Mouse (Mus musculus) midbrain, embryonic 11.5 days (tissue): ENCODE measurements around the gene Mgll. TPM values are rescaled to one million over a fixed set of nuclear protein-coding genes. Genes with fewer than 3 reads are reported as not detected.

Experiments
- ATAC-seq: fragments of 200-750 bp; cut with Nextera tagmentation; 2 replicates; pipeline ENCODE4 v1.8.0; 2017; ENCODE audit warnings: moderate TSS enrichment, moderate library complexity; ENCODE audit not compliant: low FRiP score
- DNase-seq: peaks from one replicate; pipeline ENCODE4 v3.0.0; 2015; ENCODE audit warnings: low spot score; ENCODE audit errors: missing footprints
- H3K27ac ChIP-seq: fragments of 300-500 bp; sonication (generic); 2 replicates; pipeline ENCODE4 v1.5.1; 2014; ENCODE audit warnings: low read depth, low read length
- H3K27me3 ChIP-seq: fragments of 300-500 bp; sonication (generic); 2 replicates; pipeline ENCODE4 v1.6.1; 2014; ENCODE audit warnings: mild to moderate bottlenecking, low read length, moderate library complexity, mixed read lengths; ENCODE audit not compliant: control insufficient read depth, insufficient read depth
- H3K36me3 ChIP-seq: fragments of 300-500 bp; sonication (generic); 2 replicates; pipeline ENCODE4 v1.6.1; 2014; ENCODE audit warnings: mild to moderate bottlenecking, low read length, moderate library complexity, mixed read lengths; ENCODE audit not compliant: control insufficient read depth, insufficient read depth
- H3K4me1 ChIP-seq: fragments of 300-500 bp; sonication (generic); 2 replicates; pipeline ENCODE4 v1.6.1; 2014; ENCODE audit warnings: low read length; ENCODE audit not compliant: control insufficient read depth, insufficient read depth
- H3K4me2 ChIP-seq: fragments of 300-500 bp; sonication (generic); 2 replicates; pipeline ENCODE4 v1.6.1; 2014; ENCODE audit warnings: mild to moderate bottlenecking, moderate library complexity
- H3K4me3 ChIP-seq: fragments of 300-500 bp; sonication (generic); 2 replicates; pipeline ENCODE4 v1.5.1; 2014; ENCODE audit warnings: low read depth, low read length
- H3K9ac ChIP-seq: fragments of 300-500 bp; sonication (generic); 2 replicates; pipeline ENCODE4 v1.6.1; 2014; ENCODE audit warnings: low read length
- H3K9me3 ChIP-seq: fragments of 300-500 bp; sonication (generic); 2 replicates; pipeline ENCODE4 v1.6.1; 2016; ENCODE audit warnings: low read length; ENCODE audit not compliant: control insufficient read depth
- WGBS: fragments of 180-500 bp; shearing (Covaris S2); extraction: QIAGEN DNeasy Blood & Tissue Kit; methylation state at CpG from one replicate; pipeline ENCODE4 v1.1.7; 2014; 5-methylcytosine and 5-hydroxymethylcytosine counted together
- polyA plus RNA-seq: library from polyadenylated mRNA; unstranded; fragments of >200 nt; fragmentation: Nextera tagmentation; extraction: Ambion mirVana; gene quantifications from 2 replicates; pipeline ENCODE4 v1.2.1, GENCODE M21; 2014

Mgll gene
- polyA plus RNA-seq, 1 experiment from 2014 or later = 1.7 TPM

DNA sequence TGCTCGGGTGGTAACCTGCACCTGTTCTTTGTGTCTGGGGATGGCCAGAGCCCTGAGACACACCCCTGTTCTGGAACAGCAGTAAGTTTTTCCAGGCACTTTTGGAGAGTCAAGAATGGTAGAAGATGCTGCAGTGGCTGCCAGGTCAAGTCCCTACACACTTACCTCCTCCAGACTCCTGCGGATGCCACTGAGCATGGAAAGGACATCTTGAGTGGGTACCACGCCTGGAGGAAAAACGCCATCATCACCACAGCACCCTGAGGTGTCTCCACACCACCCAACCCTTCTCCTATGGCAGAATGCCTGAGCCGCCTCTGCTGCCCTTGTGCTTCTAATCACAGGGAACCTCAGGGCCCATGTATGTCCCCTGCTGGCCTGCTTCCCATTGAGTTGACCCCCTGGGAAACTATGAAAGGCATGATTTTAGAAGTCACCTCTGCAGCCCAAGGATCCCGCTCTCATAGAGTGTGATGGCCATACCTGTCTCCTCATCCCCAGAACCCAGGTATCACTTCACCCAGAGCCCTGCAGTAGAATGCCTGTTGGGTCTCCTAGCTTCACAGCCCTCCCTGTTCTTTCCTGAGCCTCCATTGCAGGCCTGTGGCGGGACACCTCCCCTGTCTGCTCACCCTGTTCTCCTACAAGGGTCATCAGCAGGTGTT lies 120.8 kb downstream of the Mgll start:
- H3K4me1 ChIP-seq = peaks cover 13% of the 10 kb centered on the region
- no peak overlapping the region for H3K9ac ChIP-seq
- no peaks in the 10 kb centered on the region for H3K27me3 ChIP-seq
- no peak overlapping the region for H3K4me3 ChIP-seq
- no peak overlapping the region for H3K27ac ChIP-seq
- H3K36me3 ChIP-seq = no peaks in the 10 kb centered on the region
- WGBS = 84% methylated on average over 7 of the region's 7 CpGs
- no peak overlapping the region for H3K4me2 ChIP-seq
- ATAC-seq = no peak
- no peaks in the 10 kb centered on the region for H3K9me3 ChIP-seq
- DNase-seq = no peak

DNA sequence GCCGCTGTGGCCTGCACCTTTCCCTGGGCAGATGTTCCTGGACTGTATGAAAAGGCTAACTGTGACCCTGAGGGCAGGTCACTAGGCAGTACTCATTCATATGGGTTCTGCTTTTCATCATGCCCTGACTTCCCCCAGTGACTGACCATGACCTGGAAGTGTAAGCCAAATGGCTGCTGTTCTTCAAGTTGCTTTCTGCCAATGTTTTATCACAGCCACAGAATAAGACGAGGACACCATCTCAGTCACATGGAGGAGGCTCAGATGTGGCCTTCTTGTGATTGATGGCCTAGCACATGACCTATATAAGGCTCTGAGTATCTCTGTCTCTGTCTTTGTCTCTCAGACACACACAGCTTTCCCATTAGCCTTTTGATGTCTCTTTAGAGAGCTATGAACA lies 123.4 kb downstream of the Mgll start:
- Histone ChIP-seq H3K27me3 (no peaks in the 10 kb centered on the region), H3K4me3 (no peak overlapping the region), H3K36me3 (no peaks in the 10 kb centered on the region), H3K4me2 (no peak overlapping the region), H3K9ac (no peak overlapping the region), H3K9me3 (no peaks in the 10 kb centered on the region), H3K4me1 (peaks cover 5% of the 10 kb centered on the region), H3K27ac (no peak overlapping the region)
- 84% methylated on average over 2 of the region's 2 CpGs for WGBS
- DNase-seq (no peak), ATAC-seq (no peak)

DNA sequence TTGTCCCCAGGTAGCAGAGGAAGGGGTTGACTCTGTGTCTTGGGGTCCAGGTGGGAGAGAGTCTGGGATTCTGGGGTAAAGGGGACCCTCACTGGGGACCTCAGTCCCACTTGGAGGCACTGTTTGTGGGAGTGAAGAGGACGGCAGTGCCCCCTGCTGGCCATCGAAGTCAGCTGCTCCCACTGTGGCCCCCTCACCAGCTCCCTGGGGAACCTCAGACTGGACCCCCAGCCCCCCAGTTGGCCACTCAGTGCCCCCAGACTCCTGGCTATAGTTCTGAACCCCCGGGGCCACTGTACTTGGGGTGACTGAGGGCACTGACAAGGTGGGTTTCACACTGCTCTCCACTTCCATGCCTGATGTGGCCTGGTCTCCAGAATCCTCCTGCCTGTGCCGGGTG lies 125.1 kb downstream of the Mgll start:
- Histone ChIP-seq H3K27ac (no peak overlapping the region), H3K4me3 (no peak overlapping the region), H3K4me2 (no peak overlapping the region), H3K4me1 (no peaks in the 10 kb centered on the region), H3K9ac (no peak overlapping the region), H3K9me3 (no peaks in the 10 kb centered on the region), H3K36me3 (no peaks in the 10 kb centered on the region), H3K27me3 (no peaks in the 10 kb centered on the region)
- DNase-seq = no peak
- 0 out of 2 replicates have a peak, but pooled peaks have one; percentile 9 for ATAC-seq
- 48% methylated on average over 4 of the region's 4 CpGs for WGBS

DNA sequence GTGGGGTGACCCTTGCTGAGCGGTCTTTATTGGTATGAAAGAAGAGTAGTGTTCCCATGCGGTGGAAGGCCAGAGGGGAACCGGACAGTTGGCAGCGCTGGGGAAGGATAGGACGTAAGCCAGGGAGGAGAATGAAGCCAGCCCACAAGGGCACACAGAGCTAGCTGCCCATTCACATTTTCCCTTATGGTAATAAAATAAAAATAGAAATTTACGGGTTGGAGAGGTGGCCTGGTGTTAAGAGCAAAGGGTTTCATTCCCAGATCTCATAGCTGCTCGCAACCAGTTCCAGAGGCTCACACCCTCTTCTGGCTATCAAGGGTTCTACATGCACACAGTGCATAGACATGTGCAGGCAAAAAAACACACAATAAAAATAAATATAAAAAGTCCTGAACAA lies 125.8 kb downstream of the Mgll start:
- ATAC-seq = no peak
- H3K4me3 ChIP-seq = no peak overlapping the region
- DNase-seq = no peak
- no peak overlapping the region for H3K4me2 ChIP-seq
- H3K9me3 ChIP-seq = no peaks in the 10 kb centered on the region
- no peak overlapping the region for H3K27ac ChIP-seq
- H3K36me3 ChIP-seq = no peaks in the 10 kb centered on the region
- 92% methylated on average over 7 of the region's 7 CpGs for WGBS
- H3K4me1 ChIP-seq = no peaks in the 10 kb centered on the region
- no peaks in the 10 kb centered on the region for H3K27me3 ChIP-seq
- H3K9ac ChIP-seq = no peak overlapping the region

DNA sequence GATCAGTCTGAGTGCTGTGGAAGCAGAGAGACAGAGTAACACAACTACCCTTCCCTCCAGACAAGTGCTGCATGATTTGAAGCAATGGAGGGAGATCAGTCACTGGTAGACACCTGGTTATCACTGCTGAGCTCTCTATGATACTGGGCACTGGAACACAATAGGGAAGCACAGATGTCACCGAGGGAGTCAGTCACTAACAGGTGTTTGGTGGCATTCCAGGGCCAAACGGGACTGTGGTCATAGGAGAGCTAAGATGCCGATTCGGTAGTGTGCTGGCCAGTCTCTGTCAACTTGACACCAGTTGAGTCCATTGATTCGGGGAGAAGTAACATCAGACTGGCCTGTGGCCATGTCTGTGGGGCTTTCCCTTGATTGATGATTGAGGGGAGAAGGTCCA lies 130.3 kb downstream of the Mgll start:
- no peak for DNase-seq
- Histone ChIP-seq H3K4me1 (no peaks in the 10 kb centered on the region), H3K27me3 (no peaks in the 10 kb centered on the region), H3K4me3 (no peak overlapping the region), H3K9ac (no peak overlapping the region), H3K27ac (no peak overlapping the region), H3K9me3 (no peaks in the 10 kb centered on the region), H3K36me3 (no peaks in the 10 kb centered on the region), H3K4me2 (no peak overlapping the region)
- WGBS = 79% methylated on average over 5 of the region's 5 CpGs
- ATAC-seq = no peak

DNA sequence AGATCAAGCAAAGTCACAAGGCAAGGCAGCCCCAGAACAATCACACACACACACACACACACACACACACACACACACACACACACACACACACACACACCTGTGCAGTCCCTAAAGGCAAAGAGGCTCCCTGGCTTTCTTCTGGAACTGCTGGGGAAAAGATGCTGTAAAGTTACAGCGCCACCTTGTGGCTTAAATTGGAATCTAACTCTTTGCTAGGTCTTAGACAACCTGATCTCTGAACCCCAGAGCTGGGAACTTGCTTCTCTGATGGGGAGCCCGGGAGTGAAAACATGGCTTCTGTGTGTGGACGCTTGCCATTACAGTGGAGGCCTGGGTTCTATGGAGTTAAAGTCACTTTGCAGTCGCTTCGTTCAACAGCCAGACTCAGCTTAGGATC lies 131.4 kb downstream of the Mgll start:
- Histone ChIP-seq H3K4me3 (no peak overlapping the region), H3K9me3 (no peaks in the 10 kb centered on the region), H3K36me3 (no peaks in the 10 kb centered on the region), H3K9ac (no peak overlapping the region), H3K4me2 (no peak overlapping the region), H3K27ac (no peak overlapping the region), H3K4me1 (no peaks in the 10 kb centered on the region), H3K27me3 (no peaks in the 10 kb centered on the region)
- ATAC-seq = peak; percentile 33; the same call in 1 of the 2 replicates
- DNase-seq = peak; percentile 98
- 24% methylated on average over 5 of the region's 5 CpGs for WGBS

DNA sequence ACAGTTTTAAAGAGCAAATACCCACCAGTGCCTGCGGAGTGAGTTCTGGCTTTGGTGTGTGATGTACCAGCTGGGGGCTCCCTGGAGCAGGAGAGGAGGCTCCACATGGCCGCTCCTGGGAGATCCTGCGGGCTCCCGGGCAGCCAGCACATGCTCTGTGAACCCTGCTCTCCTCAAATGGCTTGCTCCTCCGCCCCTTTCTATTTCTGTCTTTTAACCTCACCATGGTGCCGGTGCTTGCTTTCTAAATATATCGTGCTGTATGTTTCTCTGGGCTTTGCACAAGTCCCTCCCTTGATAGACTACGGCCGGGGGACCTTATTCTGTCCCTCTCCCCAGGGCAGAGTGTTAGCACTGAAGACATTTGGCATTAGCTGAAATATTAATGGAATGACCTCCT lies 133.0 kb downstream of the Mgll start:
- Histone ChIP-seq H3K27ac (no peak overlapping the region), H3K36me3 (peaks cover 9% of the 10 kb centered on the region; the same call in 1 of the 2 replicates), H3K4me2 (no peak overlapping the region), H3K4me3 (no peak overlapping the region), H3K4me1 (no peaks in the 10 kb centered on the region), H3K9ac (no peak overlapping the region), H3K9me3 (no peaks in the 10 kb centered on the region), H3K27me3 (no peaks in the 10 kb centered on the region)
- DNase-seq (no peak), ATAC-seq (no peak)
- 50% methylated on average over 9 of the region's 9 CpGs for WGBS

DNA sequence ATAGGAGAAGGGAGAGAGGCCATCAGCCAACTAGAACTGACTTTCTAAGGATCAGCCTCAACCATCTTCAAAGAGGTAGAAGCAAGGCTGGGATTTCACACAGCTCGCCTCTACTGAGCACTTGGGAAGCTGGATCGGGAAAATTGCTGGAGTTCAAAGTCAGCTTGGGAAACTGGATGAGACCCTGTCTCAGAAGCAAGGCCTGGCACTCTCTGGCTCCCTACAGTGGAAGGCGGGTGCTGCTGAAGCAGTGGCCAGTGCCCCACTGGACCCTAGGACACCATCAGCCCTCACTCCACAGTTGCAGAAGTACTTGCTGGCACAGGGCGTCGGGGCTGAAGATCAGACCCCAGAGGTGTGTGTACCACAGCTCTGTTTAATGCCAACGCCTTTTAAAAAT lies 133.6 kb downstream of the Mgll start:
- H3K4me3 ChIP-seq = no peak overlapping the region
- WGBS = 89% methylated on average over 6 of the region's 6 CpGs
- H3K4me2 ChIP-seq = no peak overlapping the region
- peaks cover 10% of the 10 kb centered on the region for H3K36me3 ChIP-seq
- DNase-seq = no peak
- no peak for ATAC-seq
- no peaks in the 10 kb centered on the region for H3K9me3 ChIP-seq
- no peaks in the 10 kb centered on the region for H3K4me1 ChIP-seq
- no peaks in the 10 kb centered on the region for H3K27me3 ChIP-seq
- H3K9ac ChIP-seq = no peak overlapping the region
- no peak overlapping the region for H3K27ac ChIP-seq

DNA sequence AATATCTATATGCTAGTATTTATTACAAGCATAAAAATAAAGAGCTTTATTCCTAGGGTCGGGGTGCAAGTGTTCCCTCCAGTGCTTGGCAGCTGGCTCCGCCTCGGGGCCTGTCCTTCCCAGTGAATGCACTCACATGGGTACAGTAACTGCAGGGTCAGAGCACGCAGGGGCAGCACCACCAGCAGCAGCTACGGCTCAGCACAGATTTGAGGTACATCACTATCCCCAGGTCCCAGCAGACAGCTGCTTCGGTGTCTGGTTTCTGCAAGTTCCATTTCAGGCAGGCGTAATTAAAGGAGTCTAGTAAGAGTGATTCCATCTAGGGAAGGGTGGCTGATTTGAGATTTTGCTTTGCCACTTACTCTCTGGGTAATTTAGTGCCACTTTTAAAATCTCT lies 134.1 kb downstream of the Mgll start:
- H3K27me3 ChIP-seq = no peaks in the 10 kb centered on the region
- H3K27ac ChIP-seq = no peak overlapping the region
- WGBS = 80% methylated on average over 7 of the region's 7 CpGs
- DNase-seq = no peak
- no peak overlapping the region for H3K4me3 ChIP-seq
- H3K36me3 ChIP-seq = peaks cover 15% of the 10 kb centered on the region
- no peak overlapping the region for H3K4me2 ChIP-seq
- no peaks in the 10 kb centered on the region for H3K4me1 ChIP-seq
- H3K9me3 ChIP-seq = no peaks in the 10 kb centered on the region
- no peak overlapping the region for H3K9ac ChIP-seq
- ATAC-seq = no peak
